Mouse (Mus musculus) heart, embryonic 16.5 days (tissue): Measurements from ENCODE around the gene Cdh5. TPM values are rescaled to one million over a fixed set of nuclear protein-coding genes. Genes with fewer than 3 reads are reported as not detected.

ENCODE experiments used
- ATAC-seq: fragments of 200-750 bp; cut with Nextera tagmentation; replicated peaks from 2 replicates; pipeline ENCODE4 v1.8.0; 2017; ENCODE audit warnings: moderate number of reproducible peaks; ENCODE audit not compliant: insufficient read depth, low FRiP score; ENCODE audit errors: extremely low read depth
- H3K27ac ChIP-seq: fragments of 300-500 bp; sonication (generic); 2 replicates; pipeline ENCODE4 v1.5.1; 2014; ENCODE audit warnings: mild to moderate bottlenecking, low read length, control low read depth, moderate library complexity
- H3K27me3 ChIP-seq: fragments of 300-500 bp; sonication (generic); 2 replicates; pipeline ENCODE4 v1.6.1; 2014; ENCODE audit warnings: low read length, mixed read lengths; ENCODE audit not compliant: control insufficient read depth, insufficient read depth
- H3K36me3 ChIP-seq: fragments of 300-500 bp; sonication (generic); 2 replicates; pipeline ENCODE4 v1.6.1; 2014; ENCODE audit not compliant: control insufficient read depth, insufficient read depth
- H3K4me1 ChIP-seq: fragments of 300-500 bp; sonication (generic); 2 replicates; pipeline ENCODE4 v1.6.1; 2014; ENCODE audit warnings: low read length, mixed read lengths; ENCODE audit not compliant: control insufficient read depth, insufficient read depth
- H3K4me2 ChIP-seq: fragments of 300-500 bp; sonication (generic); 2 replicates; pipeline ENCODE4 v1.6.1; 2014; ENCODE audit warnings: low read depth, mild to moderate bottlenecking, control low read depth, low read length
- H3K4me3 ChIP-seq: fragments of 300-500 bp; sonication (generic); 2 replicates; pipeline ENCODE4 v1.5.1; 2014; ENCODE audit warnings: mild to moderate bottlenecking, control low read depth, low read length
- H3K9ac ChIP-seq: fragments of 300-500 bp; sonication (generic); 2 replicates; pipeline ENCODE4 v1.6.1; 2014; ENCODE audit warnings: low read length, control low read depth
- H3K9me3 ChIP-seq: fragments of 300-500 bp; sonication (generic); replicated peaks from 2 replicates; pipeline ENCODE4 v1.6.1; 2016; ENCODE audit warnings: low read length; ENCODE audit not compliant: control insufficient read depth
- WGBS: fragments of 180-500 bp; shearing (Covaris S2); extraction: QIAGEN DNeasy Blood & Tissue Kit; methylation state at CpG from one replicate; pipeline ENCODE4 v1.1.7; 2014; 5-methylcytosine and 5-hydroxymethylcytosine counted together
- polyA plus RNA-seq: library from polyadenylated mRNA; unstranded; fragments of >200 nt; fragmentation: Nextera tagmentation; extraction: Ambion mirVana; gene quantifications from 2 replicates; pipeline ENCODE4 v1.2.1, GENCODE M21; 2015

Gene Cdh5
- polyA plus RNA-seq, result 48.8 and 51.0 TPM in 2 replicates

DNA sequence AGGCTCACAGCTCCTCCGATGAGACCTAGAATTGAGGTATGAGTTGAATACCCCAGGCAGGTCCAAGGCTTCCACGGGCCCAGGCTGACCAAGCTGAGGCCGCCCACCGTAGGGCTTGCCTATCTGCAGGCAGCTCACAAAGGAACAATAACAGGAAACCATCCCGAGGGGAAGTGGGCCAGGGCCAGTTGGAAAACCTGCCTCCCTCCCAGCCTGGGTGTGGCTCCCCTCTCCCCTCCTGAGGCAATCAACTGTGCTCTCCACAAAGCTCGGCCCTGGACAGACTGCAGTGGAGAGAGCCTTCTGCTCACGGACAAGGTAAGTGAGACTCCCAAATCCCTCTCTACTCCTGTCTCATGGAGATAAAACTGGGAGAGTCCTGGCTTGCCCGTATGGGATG is at the start of gene Cdh5:
Gene Cdh5 (plus strand): TSS at position 211 of the 400 bp plus-strand sequence.
- WGBS, result 51% methylated on average over 8 of the region's 8 CpGs
- H3K4me3 ChIP-seq, result peak within 1 kb of the TSS; percentile 51
- no peaks in the 10 kb centered on the region for H3K9me3 ChIP-seq
- no peaks in the 10 kb centered on the region for H3K36me3 ChIP-seq
- peak within 1 kb of the TSS; percentile 80 for H3K27ac ChIP-seq
- peak within 1 kb of the TSS; percentile 74 for H3K9ac ChIP-seq
- peak within 1 kb of the TSS; percentile 42; the same call in 1 of the 2 replicates for H3K4me2 ChIP-seq
- no peaks in the 10 kb centered on the region for H3K27me3 ChIP-seq
- peak; percentile 75 for ATAC-seq
- H3K4me1 ChIP-seq, result peaks cover 6% of the 10 kb centered on the region

DNA sequence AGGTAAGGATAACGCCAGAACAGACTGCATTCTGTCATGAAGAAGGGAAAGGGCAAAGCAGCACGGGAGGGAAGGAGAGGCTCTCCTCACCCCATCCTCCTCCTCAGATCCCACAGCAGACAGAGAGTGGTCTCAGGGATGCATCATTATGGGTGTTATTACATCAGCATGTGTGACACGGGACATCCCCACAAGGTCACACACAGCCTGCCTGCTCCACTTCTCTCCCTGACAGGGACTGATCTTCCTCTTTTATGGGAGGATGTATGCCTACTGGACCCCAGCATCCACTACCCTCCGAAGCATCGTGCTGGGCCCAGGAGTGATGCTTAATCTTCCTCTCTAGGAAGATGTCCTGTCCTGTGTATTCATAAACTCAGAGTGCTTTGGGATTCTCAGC is 41.5 kb upstream of the Cdh5 start:
- peaks cover 2% of the 10 kb centered on the region; the same call in 1 of the 2 replicates for H3K27me3 ChIP-seq
- no peaks in the 10 kb centered on the region for H3K4me1 ChIP-seq
- no peak for ATAC-seq
- no peak overlapping the region for H3K4me2 ChIP-seq
- H3K36me3 ChIP-seq, result no peaks in the 10 kb centered on the region
- H3K9me3 ChIP-seq, result no peaks in the 10 kb centered on the region
- H3K4me3 ChIP-seq, result no peak overlapping the region
- H3K9ac ChIP-seq, result no peak overlapping the region
- H3K27ac ChIP-seq, result no peak overlapping the region
- 60% methylated on average over 5 of the region's 5 CpGs for WGBS

- 78% methylated on average over 7 of the region's 7 CpGs for WGBS
- Histone ChIP-seq H3K4me3 (no peak overlapping the region), H3K4me1 (no peaks in the 10 kb centered on the region), H3K36me3 (no peaks in the 10 kb centered on the region), H3K27me3 (peaks cover 2% of the 10 kb centered on the region; the same call in 1 of the 2 replicates), H3K9ac (no peak overlapping the region), H3K27ac (no peak overlapping the region), H3K9me3 (no peaks in the 10 kb centered on the region), H3K4me2 (no peak overlapping the region)
- ATAC-seq, result no peak
Measured at GRCm38 (mm10) chr8:104060446-104060845, 41.0 kb upstream of the Cdh5 start.

- no peaks in the 10 kb centered on the region for H3K9me3 ChIP-seq
- no peak overlapping the region for H3K4me2 ChIP-seq
- no peak overlapping the region for H3K4me3 ChIP-seq
- ATAC-seq, result no peak
- peaks cover 2% of the 10 kb centered on the region; the same call in 1 of the 2 replicates for H3K27me3 ChIP-seq
- no peaks in the 10 kb centered on the region for H3K4me1 ChIP-seq
- no peak overlapping the region for H3K27ac ChIP-seq
- H3K36me3 ChIP-seq, result no peaks in the 10 kb centered on the region
- H3K9ac ChIP-seq, result no peak overlapping the region
- WGBS, result 62% methylated on average over 6 of the region's 6 CpGs
Measured at GRCm38 (mm10) chr8:104061048-104061988, 40.1 kb upstream of the Cdh5 start.

DNA sequence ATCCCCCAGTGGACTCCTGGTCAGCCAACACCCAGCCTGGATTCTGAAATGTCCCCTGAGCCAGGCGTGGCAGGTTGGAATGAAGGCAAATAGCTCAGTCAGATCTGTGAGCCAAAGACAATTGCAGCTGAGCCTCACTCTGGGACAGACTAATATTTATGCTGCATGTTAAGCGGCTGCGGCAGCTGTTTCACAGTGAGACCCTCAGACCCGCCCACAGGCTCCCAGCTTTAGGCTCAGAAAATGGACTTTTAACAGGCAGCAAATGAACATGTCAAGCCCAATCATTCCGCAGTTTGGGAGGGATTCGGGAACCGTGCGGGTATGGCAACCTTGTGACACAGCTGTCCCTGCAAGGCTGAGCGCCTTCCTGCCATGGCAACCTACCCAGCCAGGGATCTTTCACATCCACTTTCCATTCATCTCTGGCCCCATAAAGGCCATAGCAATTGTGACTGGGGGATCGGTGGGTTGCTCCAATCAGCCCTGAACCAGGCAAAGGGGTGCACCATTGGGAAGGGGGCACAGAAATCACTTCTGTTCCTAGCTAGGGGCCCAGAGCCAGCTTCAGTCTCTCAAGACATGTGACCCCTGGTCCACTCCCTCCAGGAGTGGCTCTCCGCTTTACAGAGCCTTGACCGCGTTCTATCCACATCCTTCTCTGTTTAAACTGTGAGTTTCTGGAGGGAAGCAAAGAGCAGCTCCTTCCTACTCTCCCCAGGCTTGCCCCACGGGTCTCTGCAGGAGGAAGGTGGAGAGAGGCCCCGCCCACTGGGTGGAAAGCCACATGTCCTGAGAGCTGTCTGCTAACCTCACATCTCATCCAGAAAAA is 39.2 kb upstream of the Cdh5 start:
- no peak overlapping the region for H3K4me2 ChIP-seq
- H3K36me3 ChIP-seq, result no peaks in the 10 kb centered on the region
- H3K4me1 ChIP-seq, result no peaks in the 10 kb centered on the region
- no peak overlapping the region for H3K9ac ChIP-seq
- H3K27me3 ChIP-seq, result peaks cover 2% of the 10 kb centered on the region; the same call in 1 of the 2 replicates
- WGBS, result 70% methylated on average over 15 of the region's 15 CpGs
- H3K27ac ChIP-seq, result no peak overlapping the region
- ATAC-seq, result no peak
- H3K4me3 ChIP-seq, result no peak overlapping the region
- no peaks in the 10 kb centered on the region for H3K9me3 ChIP-seq

GRCm38 (mm10) chr8:104065223-104065622 is 36.2 kb upstream of the Cdh5 start:
- Histone ChIP-seq H3K27ac (no peak overlapping the region), H3K9ac (no peak overlapping the region), H3K36me3 (no peaks in the 10 kb centered on the region), H3K4me2 (no peak overlapping the region), H3K9me3 (no peaks in the 10 kb centered on the region), H3K27me3 (no peaks in the 10 kb centered on the region), H3K4me3 (no peak overlapping the region), H3K4me1 (no peaks in the 10 kb centered on the region)
- WGBS, result 68% methylated on average over 7 of the region's 7 CpGs
- ATAC-seq, result no peak

GRCm38 (mm10) chr8:104065906-104066518 is 35.4 kb upstream of the Cdh5 start:
- Histone ChIP-seq H3K27ac (no peak overlapping the region), H3K27me3 (no peaks in the 10 kb centered on the region), H3K4me3 (no peak overlapping the region), H3K4me2 (no peak overlapping the region), H3K36me3 (no peaks in the 10 kb centered on the region), H3K9ac (no peak overlapping the region), H3K4me1 (no peaks in the 10 kb centered on the region), H3K9me3 (no peaks in the 10 kb centered on the region)
- ATAC-seq, result no peak
- WGBS, result 84% methylated on average over 9 of the region's 9 CpGs

GRCm38 (mm10) chr8:104067390-104067925 is 34.0 kb upstream of the Cdh5 start:
- H3K27ac ChIP-seq, result no peak overlapping the region

More at GRCm38 (mm10) chr8:104067390-104067925, 34.0 kb upstream of the Cdh5 start:
- Histone ChIP-seq H3K4me3 (no peak overlapping the region), H3K4me2 (no peak overlapping the region), H3K4me1 (no peaks in the 10 kb centered on the region), H3K9me3 (no peaks in the 10 kb centered on the region), H3K27me3 (no peaks in the 10 kb centered on the region), H3K9ac (no peak overlapping the region), H3K36me3 (no peaks in the 10 kb centered on the region)
- no peak for ATAC-seq
- WGBS, result 86% methylated on average over 12 of the region's 12 CpGs
